In genomic region chr4:124332974-124333373, GRCm38 (mm10) we compare ENCODE assay signal across 28 mouse cellular contexts.
A peak's percentile ranks its signal among the peaks of the same experiment; 100 is the strongest.
DNase-seq lines count a peak whose midpoint lies in the region; ATAC-seq and TF ChIP-seq lines count a peak whose summit lies in the region.
"Had no signal": no experiment of that assay in that cellular context is flagged by ENCODE, and none has a peak within 500 bp of the region (broad histone marks: within the 10 kb centered on the region; RNA-seq: fewer than 3 reads in every experiment).

No protein-coding gene starts in this region.

- peak; percentile 22 for DNase-seq in embryo, embryonic 10.5 days (ENCODE audit: low spot score)
- no peak for DNase-seq in embryo, embryonic 11 days
- peak; percentile 12 for DNase-seq in testis, postnatal 10 days (ENCODE audit: low spot score)
- DNase-seq in testis, postnatal 14 days (ENCODE audit: low spot score), result no peak
- peak; percentile 5 for DNase-seq in NIH3T3 (ENCODE audit: low read depth)
- peak in 2 of 3 experiments; percentile 1 to 3 for DNase-seq in liver, embryonic 14.5 days (ENCODE audit: low read depth in 3 of 3, low spot score in 3 of 3)
- DNase-seq: adrenal gland, postnatal 14 days; B cell, adult 2 months; cerebellum, adult 11 months; cerebellum, postnatal 10 days; gastrocnemius, postnatal 10 days; heart, postnatal 4 days; kidney, adult 18-20 months; kidney, postnatal 10 days; thymus, adult 2 months; thymus, postnatal 4 days had no signal

- no peaks in the 10 kb centered on the region for H3K9me3 ChIP-seq in liver, embryonic 14.5 days (ENCODE audit: control insufficient read depth, low read length)
- H3K9me3 ChIP-seq in kidney, embryonic 14.5 days (ENCODE audit: control insufficient read depth, low read length), result peaks cover 9% of the 10 kb centered on the region; the same call in 1 of the 2 replicates
- H3K9me3 ChIP-seq: embryonic facial prominence, embryonic 15.5 days; forebrain, embryonic 15.5 days; limb, embryonic 12.5 days; stomach, embryonic 15.5 days had no signal

- WGBS in liver, embryonic 14.5 days (ENCODE audit: insufficient replicate concordance), result 63% methylated on average over 2 of the region's 2 CpGs
- WGBS in kidney, embryonic 14.5 days, result 75% methylated on average over 2 of the region's 2 CpGs

- no peaks in the 10 kb centered on the region for H3K27me3 ChIP-seq in liver, embryonic 14.5 days (ENCODE audit: control insufficient read depth, insufficient read depth, low read length)
- no peaks in the 10 kb centered on the region for H3K27me3 ChIP-seq in kidney, embryonic 14.5 days (ENCODE audit: control insufficient read depth, insufficient read depth, low read length)
- H3K27me3 ChIP-seq: embryonic facial prominence, embryonic 15.5 days; forebrain, embryonic 15.5 days; limb, embryonic 12.5 days; stomach, embryonic 15.5 days had no signal

- TF ChIP-seq CTCF in liver, embryonic 14.5 days (IDR thresholded peaks at IDR 0.05; ENCODE audit: low read depth), result no peak

- no peak overlapping the region for H3K4me3 ChIP-seq in liver, embryonic 14.5 days (ENCODE audit: insufficient read depth in 1 of 2, low read depth in 2 of 2, low read length in 2 of 2)
- H3K4me3 ChIP-seq in kidney, embryonic 14.5 days (ENCODE audit: low read length), result no peak overlapping the region
- H3K4me3 ChIP-seq: embryonic facial prominence, embryonic 15.5 days; forebrain, embryonic 15.5 days; layer of hippocampus, adult 2 months; limb, embryonic 12.5 days; midbrain, embryonic 10.5 days; stomach, embryonic 15.5 days had no signal

- ATAC-seq in liver, embryonic 14.5 days (ENCODE audit: insufficient read depth), result no peak
- no peak for ATAC-seq in kidney, embryonic 14.5 days (ENCODE audit: low FRiP score, low TSS enrichment)
- no peak for ATAC-seq in erythroblast, adult 5-6 weeks (replicated peaks; ENCODE audit: low FRiP score, poor library complexity, severe bottlenecking)
- ATAC-seq: forebrain, embryonic 15.5 days; inflammation-experienced regulatory T-cells, adult 6 months; lung, postnatal 0 days had no signal

- no peak overlapping the region for H3K27ac ChIP-seq in liver, embryonic 14.5 days
- no peak overlapping the region for H3K27ac ChIP-seq in kidney, embryonic 14.5 days (ENCODE audit: low read depth, low read length)
- H3K27ac ChIP-seq: embryonic facial prominence, embryonic 15.5 days; forebrain, embryonic 15.5 days; hindbrain, embryonic 14.5 days; layer of hippocampus, adult 2 months; limb, embryonic 12.5 days; macrophage; midbrain, embryonic 10.5 days; stomach, embryonic 15.5 days had no signal

- H3K4me1 ChIP-seq in liver, embryonic 14.5 days (replicated peaks; ENCODE audit: control insufficient read depth in 2 of 2, insufficient read depth in 2 of 2, low read length in 1 of 2), result no peaks in the 10 kb centered on the region
- no peaks in the 10 kb centered on the region for H3K4me1 ChIP-seq in kidney, embryonic 14.5 days (ENCODE audit: control insufficient read depth, insufficient read depth, low read length)
- H3K4me1 ChIP-seq: embryonic facial prominence, embryonic 15.5 days; forebrain, embryonic 15.5 days; limb, embryonic 12.5 days; stomach, embryonic 15.5 days had no signal

- H3K36me3 ChIP-seq in liver, embryonic 14.5 days (replicated peaks; ENCODE audit: control insufficient read depth, insufficient read depth, low read depth), result no peaks in the 10 kb centered on the region
- no peaks in the 10 kb centered on the region for H3K36me3 ChIP-seq in kidney, embryonic 14.5 days (ENCODE audit: control insufficient read depth, insufficient read depth, low read length)
- H3K36me3 ChIP-seq: embryonic facial prominence, embryonic 15.5 days; forebrain, embryonic 15.5 days; limb, embryonic 12.5 days; midbrain, embryonic 10.5 days; stomach, embryonic 15.5 days had no signal

- no peak overlapping the region for H3K9ac ChIP-seq in liver, embryonic 14.5 days (replicated peaks)
- no peak overlapping the region for H3K9ac ChIP-seq in kidney, embryonic 14.5 days (ENCODE audit: low read depth, low read length)
- H3K9ac ChIP-seq: embryonic facial prominence, embryonic 15.5 days; forebrain, embryonic 15.5 days; hindbrain, embryonic 14.5 days; limb, embryonic 12.5 days; stomach, embryonic 15.5 days had no signal

- H3K4me2 ChIP-seq in liver, embryonic 14.5 days (ENCODE audit: low read depth), result no peak overlapping the region
- H3K4me2 ChIP-seq in kidney, embryonic 14.5 days (replicated peaks; ENCODE audit: low read depth, low read length), result no peak overlapping the region
- H3K4me2 ChIP-seq: embryonic facial prominence, embryonic 15.5 days; forebrain, embryonic 15.5 days; hindbrain, embryonic 14.5 days; limb, embryonic 12.5 days; stomach, embryonic 15.5 days had no signal

- no peak for TF ChIP-seq EP300 in liver, embryonic 14.5 days (IDR thresholded peaks at IDR 0.05; ENCODE audit: low read depth)

Comparison
In these comparisons a context has a peak if more than half of its experiments do, and no peak if none do; other contexts are left out.
1. DNase-seq: peak in embryo, embryonic 10.5 days (single experiment), testis, postnatal 10 days (single experiment), NIH3T3 (single experiment) and liver, embryonic 14.5 days (2 of 3); none in embryo, embryonic 11 days (single experiment) and testis, postnatal 14 days (single experiment).